Mouse (Mus musculus) myocyte (in vitro differentiated cells): ENCODE measurements around the gene Ctu1. TPM values are rescaled to one million over a fixed set of nuclear protein-coding genes. Genes with fewer than 3 reads are reported as not detected.

Experiments
- H3K27me3 ChIP-seq: one replicate; pipeline ENCODE4 v1.6.1; 2011; ENCODE audit not compliant: control insufficient read depth, insufficient read depth, insufficient read length
- H3K36me3 ChIP-seq: one replicate; pipeline ENCODE4 v1.6.1; 2011; ENCODE audit not compliant: control insufficient read depth, insufficient read depth
- H3K4me2 ChIP-seq: one replicate; pipeline ENCODE4 v1.6.1; 2011; ENCODE audit warnings: low read depth, control low read depth
- H3K4me3 ChIP-seq: one replicate; pipeline ENCODE4 v1.5.1; 2011; ENCODE audit warnings: mild to moderate bottlenecking, control low read depth, moderate library complexity
- H3K79me2 ChIP-seq: one replicate; pipeline ENCODE4 v1.6.1; 2011; ENCODE audit not compliant: control insufficient read depth, insufficient read depth
- H3ac ChIP-seq: one replicate; pipeline ENCODE4 v1.6.1; 2011; ENCODE audit not compliant: control insufficient read depth, insufficient read length
- TCF12 ChIP-seq: IDR thresholded peaks from one replicate; pipeline ENCODE4 v1.6.1; 2011; ENCODE audit warnings: mild to moderate bottlenecking, control low read depth; ENCODE audit not compliant: poor library complexity, insufficient read depth, severe bottlenecking
- polyA plus RNA-seq: library from polyadenylated mRNA; unstranded; fragments of >200 nt; fragmentation: generic; extraction: Trizol; gene quantifications from one replicate; pipeline ENCODE4 v1.2.1, GENCODE M21; 2012; ENCODE audit warnings: missing spikeins

Gene Ctu1
- polyA plus RNA-seq, 1 experiment = 9.9 TPM

DNA sequence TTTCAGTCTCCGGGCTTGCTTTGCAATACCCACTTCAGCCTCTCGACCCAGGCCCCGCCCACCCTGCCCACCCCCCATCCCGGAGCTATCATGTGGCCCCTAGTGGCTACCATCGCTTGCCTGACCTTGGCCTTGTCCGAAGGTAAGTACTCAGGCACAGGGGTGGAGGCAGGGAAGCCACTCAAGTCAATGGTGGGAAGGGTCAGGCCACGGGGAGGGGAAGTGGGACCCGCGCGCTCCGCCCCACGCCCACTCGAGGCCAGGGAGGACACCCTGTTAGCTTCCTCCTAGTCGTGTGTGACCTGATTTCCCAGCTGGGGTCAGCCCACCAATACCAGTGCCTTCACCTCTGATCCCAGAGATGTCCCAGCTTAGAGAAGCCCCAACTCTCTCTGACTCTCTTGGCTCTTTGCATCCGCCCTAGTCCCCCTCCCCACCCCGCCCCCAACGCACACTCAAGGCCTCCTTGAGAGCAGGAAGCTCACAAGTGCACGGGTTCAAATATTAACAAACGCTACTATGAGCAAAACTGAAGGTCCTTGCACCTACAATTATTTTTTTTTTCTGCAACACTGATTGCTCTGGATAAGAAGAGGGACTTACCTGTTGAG, 42.0 kb downstream of the Ctu1 start:
- Histone ChIP-seq H3K36me3 (no peaks in the 10 kb centered on the region), H3K4me3 (no peak overlapping the region), H3K4me2 (no peak overlapping the region), H3K79me2 (no peaks in the 10 kb centered on the region), H3ac (no peak overlapping the region), H3K27me3 (peaks cover 6% of the 10 kb centered on the region)
- TF ChIP-seq TCF12 = no peak

Other genes starting within 250 kb of the Ctu1 start
- not detected for gene Lim2, start 244.3 kb upstream of the Ctu1 start, polyA plus RNA-seq
- not detected for gene Nkg7, start 234.9 kb upstream of the Ctu1 start, polyA plus RNA-seq
- gene Cldnd2, start 231.2 kb upstream of the Ctu1 start, polyA plus RNA-seq = not detected
- 244 TPM for gene Etfb, start 227.9 kb upstream of the Ctu1 start, polyA plus RNA-seq
- 0.12 TPM for gene Gm45233, start 227.9 kb upstream of the Ctu1 start, polyA plus RNA-seq
- 0.73 TPM for gene Vsig10l, start 208.9 kb upstream of the Ctu1 start, polyA plus RNA-seq
- gene Iglon5, start 181.9 kb upstream of the Ctu1 start, polyA plus RNA-seq = 4.9 TPM
- not detected for gene 4931406B18Rik, start 166.1 kb upstream of the Ctu1 start, polyA plus RNA-seq
- 0.02 TPM for gene Cd33, start 127.6 kb upstream of the Ctu1 start, polyA plus RNA-seq
- gene Zfp658, start 109.8 kb upstream of the Ctu1 start, polyA plus RNA-seq = 0.72 TPM
- 2.8 TPM for gene Zfp719, start 92.4 kb upstream of the Ctu1 start, polyA plus RNA-seq
- not detected for gene Zfp819, start 64.8 kb upstream of the Ctu1 start, polyA plus RNA-seq
- gene Ceacam18, start 37.3 kb upstream of the Ctu1 start, polyA plus RNA-seq = not detected
- not detected for gene Siglece, start 11.9 kb upstream of the Ctu1 start, polyA plus RNA-seq
- not detected for gene Klk14, start 18.4 kb downstream of the Ctu1 start, polyA plus RNA-seq
- gene Klk13, start 40.6 kb downstream of the Ctu1 start, polyA plus RNA-seq = not detected
- 0.05 TPM for gene Klk12, start 96.9 kb downstream of the Ctu1 start, polyA plus RNA-seq
- 0.56 TPM for gene Klk11, start 102.6 kb downstream of the Ctu1 start, polyA plus RNA-seq
- gene Klk10, start 109.0 kb downstream of the Ctu1 start, polyA plus RNA-seq = 1.1 TPM
- not detected for gene Klk9, start 119.9 kb downstream of the Ctu1 start, polyA plus RNA-seq
- not detected for gene Klk8, start 125.6 kb downstream of the Ctu1 start, polyA plus RNA-seq
- gene Klk7, start 139.3 kb downstream of the Ctu1 start, polyA plus RNA-seq = not detected
- not detected for gene Klk6, start 152.5 kb downstream of the Ctu1 start, polyA plus RNA-seq
- not detected for gene Klk5, start 170.0 kb downstream of the Ctu1 start, polyA plus RNA-seq
- gene Klk4, start 209.1 kb downstream of the Ctu1 start, polyA plus RNA-seq = 0.22 TPM